Mouse (Mus musculus) spleen, postnatal 36 days (tissue): ENCODE data around the gene Cacng6.

Experiments used
- DNase-seq, 2 experiments: peaks; one replicate each; pipeline ENCODE4 v3.0.0; 2022; ENCODE audit warnings: low spot score in 2 of 2, mixed read lengths in 1 of 2

The Cacng6 gene

GRCm38 (mm10) chr7:3419941-3420340 lies 4.1 kb upstream of the Cacng6 start:
- no peak for DNase-seq

GRCm38 (mm10) chr7:3420466-3420865 lies 3.5 kb upstream of the Cacng6 start:
- DNase-seq = no peak

DNA sequence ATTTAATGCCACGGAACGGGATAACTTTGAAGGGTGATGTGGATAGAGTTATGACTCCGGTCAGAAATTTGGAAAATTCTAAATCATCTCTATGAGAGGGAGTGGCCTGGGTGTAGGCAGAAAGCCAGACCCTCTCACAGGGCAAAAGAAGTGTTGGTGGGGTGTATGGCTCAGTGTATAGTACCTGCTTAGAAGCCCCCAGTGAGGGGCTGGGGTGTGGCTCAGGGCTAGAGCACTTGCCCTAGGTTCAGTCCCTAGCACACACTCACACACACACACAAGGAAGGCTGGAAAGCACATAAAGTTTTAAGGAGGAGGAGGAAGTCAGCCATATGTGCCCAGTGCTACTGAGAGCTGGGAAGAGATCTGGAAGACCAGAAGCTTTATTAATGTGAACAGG lies 2.7 kb upstream of the Cacng6 start:
- no peak for DNase-seq

DNA sequence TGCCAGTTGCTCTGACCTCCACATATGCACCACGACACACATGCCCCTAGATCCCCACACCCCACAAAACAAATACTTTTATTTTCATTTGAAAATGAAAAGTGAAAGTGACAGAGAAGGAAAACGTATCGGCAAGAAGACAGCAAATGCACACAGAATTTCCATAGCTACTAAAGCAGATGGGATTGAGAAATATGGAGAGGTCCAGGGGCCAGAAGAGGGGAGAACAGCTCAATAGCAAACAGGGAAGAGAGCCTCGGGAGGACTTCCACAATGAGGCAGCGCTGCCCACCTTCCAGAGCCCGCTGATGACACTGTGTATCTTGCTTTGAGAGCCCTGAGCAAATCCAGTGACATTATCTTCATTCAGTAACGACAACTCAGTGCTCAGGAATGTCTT lies 1.9 kb upstream of the Cacng6 start:
- DNase-seq = no peak

GRCm38 (mm10) chr7:3423430-3423829 lies 565 bp upstream of the Cacng6 start:
- DNase-seq = no peak

DNA sequence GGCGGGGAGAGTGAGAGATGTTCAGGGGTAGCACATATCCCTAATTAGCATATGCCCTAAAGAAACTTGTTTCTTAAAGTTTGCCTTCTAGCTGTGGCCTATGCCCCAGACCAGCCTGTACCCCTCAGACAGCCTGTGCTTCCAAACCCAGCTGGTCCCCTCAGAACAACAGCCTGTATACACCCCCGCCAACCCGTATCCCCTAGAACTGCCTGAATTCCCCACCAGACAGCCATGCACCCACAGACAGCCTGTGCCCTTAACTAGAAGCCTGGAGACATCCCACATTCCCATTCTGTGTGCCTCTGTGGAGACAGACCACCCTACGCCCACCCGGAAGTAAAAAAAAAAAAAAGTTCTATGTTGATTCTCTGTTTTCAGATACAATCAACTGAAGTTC lies 1.1 kb downstream of the Cacng6 start:
- no peak for DNase-seq

DNA sequence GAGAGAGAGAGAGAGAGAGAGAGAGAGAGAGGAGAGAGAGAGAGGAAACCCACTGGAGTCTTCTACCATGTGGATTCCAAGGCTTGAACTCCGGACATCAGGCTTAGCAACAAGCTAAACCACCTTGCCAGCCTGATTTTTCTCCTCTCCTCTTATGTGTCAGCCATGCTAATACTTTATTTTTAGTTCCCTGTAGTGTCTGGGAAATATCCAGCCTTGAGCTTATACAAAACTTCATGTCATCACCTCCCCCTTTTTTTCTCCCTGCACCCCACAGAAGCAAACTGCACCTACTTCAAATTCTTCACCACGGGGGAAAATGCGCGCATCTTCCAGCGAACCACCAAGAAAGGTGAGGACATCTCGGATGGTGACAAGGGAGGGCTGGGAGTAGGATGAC lies 6.2 kb downstream of the Cacng6 start:
- no peak for DNase-seq

DNA sequence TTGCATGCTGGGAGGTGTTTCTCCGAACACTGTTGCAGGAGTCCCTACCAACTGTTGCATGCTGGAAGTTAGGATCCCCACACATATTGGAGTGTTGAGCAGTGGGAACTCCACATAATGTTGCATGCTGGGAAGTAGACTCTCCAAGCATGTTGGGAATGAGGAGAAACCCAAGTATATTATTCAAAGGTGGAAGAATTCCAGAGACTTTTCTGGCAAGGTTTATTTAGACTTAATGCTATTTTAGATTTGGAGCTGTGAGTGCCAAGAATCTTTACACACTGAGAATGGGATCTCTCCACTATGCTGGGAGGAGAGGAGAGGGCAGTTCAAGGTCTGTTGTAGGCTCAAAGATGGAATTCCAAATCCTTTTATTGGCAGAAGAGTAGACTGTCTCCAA lies 8.1 kb downstream of the Cacng6 start:
- no peak for DNase-seq

GRCm38 (mm10) chr7:3437941-3438340 lies 13.9 kb downstream of the Cacng6 start:
- no peak for DNase-seq

- DNase-seq = no peak
Measured at GRCm38 (mm10) chr7:3439984-3440383, 16.0 kb downstream of the Cacng6 start.

- DNase-seq = no peak
Measured at GRCm38 (mm10) chr7:3440526-3440925, 16.5 kb downstream of the Cacng6 start.

GRCm38 (mm10) chr7:3442476-3443062 lies 18.6 kb downstream of the Cacng6 start:
- peak; percentile 63 to 67 for DNase-seq

- DNase-seq = no peak
Measured at GRCm38 (mm10) chr7:3444678-3445077, 20.7 kb downstream of the Cacng6 start.

DNA sequence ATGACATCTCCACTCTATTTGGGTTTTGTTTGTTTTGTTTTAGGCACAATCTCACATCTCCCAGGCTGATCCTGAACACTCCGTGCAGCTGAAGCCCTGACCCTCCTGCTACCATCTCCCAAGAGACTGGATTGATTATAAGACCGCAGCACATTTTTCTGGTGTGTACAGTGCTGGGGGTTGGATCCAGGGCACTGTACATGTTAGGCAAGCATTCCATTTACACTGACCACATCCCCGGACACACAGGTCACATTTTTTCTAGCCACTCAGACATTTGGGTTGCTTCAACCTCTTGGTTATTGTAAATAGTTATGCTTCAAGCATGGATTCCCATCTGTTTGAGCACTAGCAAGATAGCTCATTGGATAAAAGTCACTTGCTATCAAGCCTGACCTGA lies 22.6 kb downstream of the Cacng6 start:
- DNase-seq = no peak

DNA sequence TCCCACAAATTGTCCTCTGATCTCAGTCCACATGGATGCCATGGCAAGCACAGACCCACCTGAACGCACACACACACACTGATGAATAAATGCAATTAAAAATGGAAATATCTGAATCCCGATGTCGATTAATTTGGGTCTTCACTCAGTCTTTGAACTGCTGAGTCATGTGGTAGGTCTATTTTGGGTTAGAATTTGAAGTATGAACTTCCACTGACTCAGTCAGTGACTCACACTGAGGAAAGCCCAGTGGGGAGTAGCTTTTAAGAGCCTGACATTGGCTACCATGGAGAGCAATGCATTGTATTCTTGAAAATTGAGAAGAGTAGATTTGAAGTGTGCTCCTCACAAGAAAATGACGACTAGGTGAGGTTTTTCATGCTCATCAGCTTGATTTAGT lies 23.0 kb downstream of the Cacng6 start:
- no peak for DNase-seq

GRCm38 (mm10) chr7:3448737-3449454 lies 24.9 kb downstream of the Cacng6 start:
- peak; percentile 32 to 50 for DNase-seq

GRCm38 (mm10) chr7:3450671-3451070 lies 26.7 kb downstream of the Cacng6 start:
- DNase-seq = no peak

- no peak for DNase-seq
Measured at GRCm38 (mm10) chr7:3451161-3451560, 27.2 kb downstream of the Cacng6 start.

- no peak for DNase-seq
Measured at GRCm38 (mm10) chr7:3452821-3453485, 29.0 kb downstream of the Cacng6 start.

- no peak for DNase-seq
Measured at GRCm38 (mm10) chr7:3453486-3454183, 29.6 kb downstream of the Cacng6 start.

GRCm38 (mm10) chr7:3457111-3457840 lies 33.3 kb downstream of the Cacng6 start:
- DNase-seq = no peak

DNA sequence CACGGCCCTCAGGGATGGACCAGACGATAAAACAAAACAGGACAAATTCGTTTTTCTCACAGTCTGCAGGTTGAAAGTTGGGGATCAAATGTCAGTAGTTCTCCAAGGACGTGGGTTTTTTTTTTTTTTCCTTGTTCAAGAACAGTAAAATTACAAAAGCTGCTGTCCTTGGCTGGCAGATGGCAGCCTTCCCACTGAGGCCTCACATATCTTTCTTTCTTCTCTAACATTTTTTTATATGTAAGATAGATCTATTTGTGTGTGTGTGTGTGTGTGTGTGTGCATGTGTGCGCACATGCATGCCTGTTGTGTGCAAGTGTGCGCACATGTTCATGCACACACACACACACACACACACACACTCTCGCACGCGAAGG lies 33.8 kb downstream of the Cacng6 start:
- DNase-seq = no peak
